Mouse (Mus musculus) testis, adult 2 months (tissue): ENCODE results near the gene Umod. TPM values are rescaled to one million over a fixed set of nuclear protein-coding genes. Genes with fewer than 3 reads are reported as not detected.
A peak's percentile ranks its signal among the peaks of the same experiment; 100 is the strongest.

ENCODE experiments used
- H3K27ac ChIP-seq: fragments of 200-500 bp; 2 replicates; pipeline ENCODE4 v1.5.1; 2012; ENCODE audit warnings: low read depth, low read length; ENCODE audit not compliant: control insufficient read depth, insufficient read depth
- H3K27me3 ChIP-seq: fragments of 200-500 bp; 2 replicates; pipeline ENCODE4 v1.6.1; 2012; ENCODE audit warnings: mild to moderate bottlenecking, low read length, moderate library complexity; ENCODE audit not compliant: control insufficient read depth, insufficient read depth
- H3K36me3 ChIP-seq: fragments of 200-500 bp; 2 replicates; pipeline ENCODE4 v1.6.1; 2012; ENCODE audit warnings: mild to moderate bottlenecking, low read length; ENCODE audit not compliant: control insufficient read depth, insufficient read depth
- H3K4me1 ChIP-seq: fragments of 200-500 bp; 2 replicates; pipeline ENCODE4 v1.6.1; 2012; ENCODE audit warnings: low read length; ENCODE audit not compliant: control insufficient read depth, insufficient read depth
- H3K4me3 ChIP-seq: fragments of 200-500 bp; 2 replicates; pipeline ENCODE4 v1.5.1; 2012; ENCODE audit warnings: low read depth, mild to moderate bottlenecking, low read length, moderate library complexity, mixed read lengths; ENCODE audit not compliant: control insufficient read depth
- CTCF ChIP-seq: fragments of 200-500 bp; IDR thresholded peaks from 2 replicates; pipeline ENCODE4 v1.5.1; 2012; ENCODE audit warnings: low read depth, mild to moderate bottlenecking, inconsistent platforms, low read length, moderate library complexity; ENCODE audit not compliant: control insufficient read depth, insufficient read depth, insufficient replicate concordance
- POLR2A ChIP-seq: fragments of 200-500 bp; IDR thresholded peaks from 2 replicates; pipeline ENCODE4 v1.6.1; 2012; ENCODE audit warnings: low read depth, mild to moderate bottlenecking, inconsistent platforms, low read length, moderate library complexity; ENCODE audit not compliant: control insufficient read depth
- polyA plus RNA-seq: library from polyadenylated mRNA; depleted of rRNA; stranded (reverse); fragments of >200 nt; gene quantifications from 2 replicates; pipeline ENCODE4 v1.2.3, GENCODE M21; 2012; rRNA removed

Umod gene
- polyA plus RNA-seq, 1 experiment: 0.07 TPM

DNA sequence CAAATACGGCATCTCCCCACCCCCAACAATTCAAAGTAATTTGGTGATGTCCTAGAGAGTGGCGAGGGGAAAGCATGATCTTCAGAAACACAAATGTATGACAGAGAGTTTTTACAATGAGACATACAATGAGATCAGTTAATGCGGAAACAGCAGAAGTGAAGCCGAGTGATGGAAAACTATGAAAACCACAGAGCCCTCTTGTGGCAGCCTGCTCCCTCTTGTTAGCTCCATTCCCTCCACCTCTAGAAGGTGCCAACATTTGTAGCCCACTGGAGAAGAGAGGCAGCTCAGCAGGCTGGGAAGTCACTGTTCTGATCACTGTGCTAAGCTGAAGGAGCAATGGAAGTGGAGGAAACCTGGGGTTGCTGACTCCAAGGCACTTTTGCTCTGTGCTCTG lies 35.2 kb downstream of the Umod start:
- Histone ChIP-seq H3K27ac (no peak overlapping the region), H3K4me1 (no peaks in the 10 kb centered on the region), H3K36me3 (no peaks in the 10 kb centered on the region), H3K4me3 (no peak overlapping the region), H3K27me3 (no peaks in the 10 kb centered on the region)
- no peak for TF ChIP-seq CTCF
- TF ChIP-seq POLR2A: no peak

DNA sequence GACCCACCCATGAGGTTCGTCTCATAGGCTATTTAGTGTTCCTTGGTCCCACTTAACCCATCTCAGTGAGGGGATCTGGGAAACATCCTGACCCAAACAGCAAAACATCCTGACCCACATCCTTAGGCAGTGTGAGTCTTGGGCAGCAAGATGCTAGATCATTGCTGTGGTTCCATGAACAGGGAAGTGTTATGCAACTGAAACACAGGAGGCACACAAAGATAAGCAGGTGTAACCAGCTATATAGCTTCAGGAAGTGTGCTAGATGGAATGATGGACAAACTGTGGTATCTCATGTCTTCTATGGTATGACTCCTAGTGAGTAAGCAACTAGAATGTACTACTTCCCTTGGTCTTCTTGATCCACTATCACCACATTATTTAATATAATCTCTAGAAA lies 37.1 kb downstream of the Umod start:
- no peak overlapping the region for H3K27ac ChIP-seq
- no peaks in the 10 kb centered on the region for H3K36me3 ChIP-seq
- no peak overlapping the region for H3K4me3 ChIP-seq
- H3K27me3 ChIP-seq: no peaks in the 10 kb centered on the region
- H3K4me1 ChIP-seq: no peaks in the 10 kb centered on the region
- TF ChIP-seq CTCF (no peak), POLR2A (no peak)

DNA sequence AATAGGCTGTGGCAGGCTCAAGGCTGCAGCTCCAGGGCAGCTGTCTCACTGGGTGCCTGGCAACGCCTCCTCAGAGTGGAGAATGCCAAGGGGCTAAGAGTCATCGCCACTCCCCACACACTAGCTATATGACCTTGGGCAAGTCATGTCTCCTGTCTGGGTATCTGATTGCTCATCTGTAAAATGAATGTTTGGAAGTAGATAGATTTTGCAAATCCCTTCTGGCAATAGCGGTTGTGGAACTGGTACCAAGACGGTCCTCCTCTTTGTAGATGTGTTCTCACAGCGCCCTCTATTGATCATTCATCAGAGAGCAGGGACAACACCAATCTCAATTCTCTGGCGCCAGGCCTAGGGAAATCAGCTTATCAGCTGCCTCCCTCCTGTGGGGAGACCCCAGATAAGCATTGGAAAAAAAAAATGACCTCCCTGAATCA lies 51.9 kb downstream of the Umod start:
- H3K27me3 ChIP-seq: no peaks in the 10 kb centered on the region
- no peaks in the 10 kb centered on the region for H3K36me3 ChIP-seq
- H3K4me3 ChIP-seq: no peak overlapping the region
- TF ChIP-seq CTCF: 0 out of 2 replicates have a peak, but pooled peaks have one; percentile 10
- TF ChIP-seq POLR2A: no peak
- no peak overlapping the region for H3K27ac ChIP-seq
- no peaks in the 10 kb centered on the region for H3K4me1 ChIP-seq

DNA sequence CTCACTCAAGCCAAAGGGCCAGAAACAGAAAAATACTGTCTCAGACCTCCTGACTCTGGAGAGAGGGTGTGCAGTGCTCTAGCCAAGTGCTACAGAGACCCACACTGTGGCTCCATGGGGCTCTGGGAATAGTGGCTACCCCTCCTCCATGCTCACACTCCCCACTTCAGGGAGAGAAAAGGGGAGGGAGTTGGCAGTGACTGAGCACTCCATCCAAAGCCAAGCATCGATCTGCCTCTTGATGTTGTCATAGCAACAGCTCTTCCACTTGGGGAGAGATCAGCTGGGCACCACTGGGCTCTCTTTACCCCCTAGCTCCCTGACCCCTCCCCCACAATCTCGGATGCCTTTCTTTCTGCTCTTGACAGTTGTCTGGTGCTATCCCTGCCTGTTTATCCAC lies 58.4 kb downstream of the Umod start:
- Histone ChIP-seq H3K4me1 (no peaks in the 10 kb centered on the region), H3K27ac (no peak overlapping the region), H3K4me3 (no peak overlapping the region), H3K36me3 (no peaks in the 10 kb centered on the region), H3K27me3 (no peaks in the 10 kb centered on the region)
- TF ChIP-seq CTCF (no peak), POLR2A (no peak)

DNA sequence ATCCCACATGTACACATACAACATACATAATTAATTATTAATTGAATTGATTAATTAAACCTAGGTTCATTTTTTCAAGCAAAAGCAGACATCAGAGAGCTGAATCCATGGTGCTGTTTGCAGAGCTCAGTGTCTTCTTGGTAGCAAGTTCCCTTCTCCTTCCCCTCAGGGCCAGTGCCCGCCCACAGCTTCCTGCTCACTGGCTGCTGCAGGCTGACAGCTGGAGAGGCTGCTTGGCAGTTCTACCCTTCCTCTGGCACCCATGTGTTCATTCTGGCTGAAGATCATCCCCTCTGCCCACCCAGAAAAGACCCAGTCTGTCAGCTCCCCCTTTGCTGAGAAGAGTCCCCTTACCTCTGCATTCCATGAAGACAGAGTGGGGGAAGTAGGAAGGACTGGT lies 60.6 kb downstream of the Umod start:
- Histone ChIP-seq H3K4me3 (no peak overlapping the region), H3K27ac (no peak overlapping the region), H3K27me3 (no peaks in the 10 kb centered on the region), H3K36me3 (no peaks in the 10 kb centered on the region), H3K4me1 (no peaks in the 10 kb centered on the region)
- TF ChIP-seq POLR2A (no peak), CTCF (no peak)

Other genes with a start within 250 kb of the Umod start
- 0.06 TPM in 1 of 2 replicates, not detected in the other for gene Gp2, start 20.0 kb downstream of the Umod start, polyA plus RNA-seq
- 0.22 and 0.25 TPM in 2 replicates for gene Acsm5, start 40.2 kb upstream of the Umod start, polyA plus RNA-seq
- 114 and 155 TPM in 2 replicates for gene Pdilt, start 44.2 kb upstream of the Umod start, polyA plus RNA-seq
- 0.02 TPM in 1 of 2 replicates, not detected in the other for gene Acsm2, start 75.1 kb upstream of the Umod start, polyA plus RNA-seq
- not detected in 2 replicates for gene Acsm1, start 127.7 kb upstream of the Umod start, polyA plus RNA-seq
- gene Acsm4, start 210.7 kb upstream of the Umod start, polyA plus RNA-seq: not detected in 2 replicates
- 9.1 and 12.4 TPM in 2 replicates for gene Thumpd1, start 241.5 kb upstream of the Umod start, polyA plus RNA-seq